Mouse (Mus musculus) gonadal fat pad, adult 2 months (tissue): ENCODE data around the gene Dnajb14. TPM values are rescaled to one million over a fixed set of nuclear protein-coding genes. Genes with fewer than 3 reads are reported as not detected.
A peak's percentile ranks its signal among the peaks of the same experiment; 100 is the strongest.
"Not testable (repeated sequence)": the region's sequence is repeated elsewhere in the genome, so short reads cannot be mapped to it uniquely, and the experiment has no call there.

ENCODE experiments used
- DNase-seq: peaks from one replicate; pipeline ENCODE4 v3.0.0-alpha.2; 2012; ENCODE audit warnings: low read depth
- polyA plus RNA-seq: library from polyadenylated mRNA; depleted of rRNA; stranded (reverse); fragments of >200 nt; gene quantifications from 2 replicates; pipeline ENCODE4 v1.2.3, GENCODE M21; 2012

Dnajb14 gene
- polyA plus RNA-seq, 1 experiment: 7.3 TPM

DNA sequence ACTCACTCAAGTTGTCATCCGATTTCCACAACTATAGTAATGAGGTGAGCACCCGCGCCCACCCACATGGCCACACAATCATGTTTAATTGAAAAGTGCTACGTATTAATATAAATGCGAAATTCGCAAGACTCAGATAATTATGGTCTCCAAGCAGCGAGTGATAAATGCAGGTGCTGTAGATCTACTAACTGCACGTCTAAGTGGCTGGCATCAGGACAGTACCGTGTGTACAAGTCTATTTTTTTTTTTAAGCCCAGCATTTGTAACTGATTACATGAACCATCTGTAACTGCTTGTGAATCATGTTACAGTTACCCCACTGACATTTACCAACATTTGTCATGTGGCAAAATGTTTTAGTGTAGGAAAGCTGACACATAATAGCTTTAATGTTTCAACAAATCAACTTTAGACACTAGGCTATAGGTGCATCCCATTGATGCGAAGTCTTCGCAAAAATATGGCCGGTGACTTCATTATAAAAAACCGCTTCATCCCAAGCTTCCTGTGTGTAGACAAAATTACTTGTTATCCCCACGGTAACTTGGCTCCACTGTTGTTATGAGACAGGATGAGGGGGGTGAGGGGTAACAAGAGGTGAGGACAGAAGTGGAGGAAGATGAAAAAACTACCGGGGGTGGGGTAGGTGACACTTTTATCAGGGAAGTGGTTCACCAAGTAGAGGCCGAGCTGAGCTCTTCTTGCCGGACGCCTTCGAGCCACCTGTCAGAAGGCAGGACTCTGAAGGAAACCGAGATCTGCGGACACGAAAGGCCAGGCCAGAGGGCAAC lies 3.9 kb upstream of the Dnajb14 start:
- no peak for DNase-seq

GRCm38 (mm10) chr3:137864124-137864987 lies 3.1 kb upstream of the Dnajb14 start, which contains the start of gene H2afz:
H2afz (plus strand) TSS chr3:137864487.
- DNase-seq: no peak

- peak; percentile 47 for DNase-seq
These were observed 2.2 kb upstream of the Dnajb14 start for GRCm38 (mm10) chr3:137864988-137865982.

DNA sequence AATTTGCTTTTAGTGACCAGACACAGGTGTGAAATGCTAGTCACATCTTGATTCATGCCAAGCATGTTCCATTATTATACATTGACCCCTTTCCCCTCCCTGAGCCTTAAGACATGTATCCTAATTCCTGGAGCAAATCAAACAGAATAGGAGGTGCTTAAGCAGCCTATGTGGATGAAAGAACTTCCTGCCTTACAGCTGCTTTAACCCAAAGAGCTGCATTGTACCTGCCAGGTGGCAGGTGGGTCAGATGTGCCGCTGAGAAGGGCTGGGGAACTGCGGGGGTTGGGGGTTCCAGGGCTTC lies 390 bp upstream of the Dnajb14 start:
- DNase-seq: no peak

DNA sequence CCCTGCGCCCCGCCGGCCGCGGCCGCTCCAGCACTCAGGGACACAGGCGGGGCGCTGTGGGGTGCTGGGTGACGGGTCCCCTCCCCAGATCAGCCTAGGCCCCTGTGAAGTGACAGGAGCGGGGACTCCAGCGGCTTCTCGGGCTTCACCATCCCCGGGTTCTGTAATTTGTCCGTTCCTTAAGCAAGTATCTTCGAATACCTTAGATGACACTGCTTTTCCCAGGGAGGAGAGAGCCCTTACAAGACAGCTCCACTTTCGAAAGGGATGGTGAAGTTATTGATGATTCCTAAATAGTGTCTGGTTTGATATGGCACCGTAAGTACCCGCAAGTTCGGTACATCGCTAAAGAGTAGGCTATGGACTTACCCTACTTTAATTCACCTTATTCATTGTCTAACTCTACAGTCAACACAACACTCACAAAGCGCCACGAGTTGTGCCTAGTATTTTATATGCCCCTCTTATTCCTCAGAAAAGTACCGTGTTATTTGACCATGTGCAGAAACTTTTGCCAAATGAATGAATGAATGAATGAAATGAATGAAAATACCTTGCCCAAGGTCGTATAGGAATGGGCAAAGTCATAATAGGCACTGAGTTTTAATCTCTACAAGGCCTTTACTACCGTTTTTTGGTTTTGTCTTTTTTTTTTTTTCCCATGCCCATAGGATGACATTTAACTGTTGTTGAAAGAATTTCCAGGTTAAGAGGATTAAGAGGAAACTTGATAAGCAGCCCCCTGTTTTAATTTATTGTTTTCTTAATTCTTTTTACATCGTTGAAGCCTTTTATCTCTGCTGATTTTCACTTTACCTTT lies 829 bp downstream of the Dnajb14 start:
- DNase-seq: no peak

- DNase-seq: no peak
These were observed 1.9 kb downstream of the Dnajb14 start for GRCm38 (mm10) chr3:137869395-137869794.

- no peak for DNase-seq
These were observed 11.8 kb downstream of the Dnajb14 start for GRCm38 (mm10) chr3:137879313-137879712.

DNA sequence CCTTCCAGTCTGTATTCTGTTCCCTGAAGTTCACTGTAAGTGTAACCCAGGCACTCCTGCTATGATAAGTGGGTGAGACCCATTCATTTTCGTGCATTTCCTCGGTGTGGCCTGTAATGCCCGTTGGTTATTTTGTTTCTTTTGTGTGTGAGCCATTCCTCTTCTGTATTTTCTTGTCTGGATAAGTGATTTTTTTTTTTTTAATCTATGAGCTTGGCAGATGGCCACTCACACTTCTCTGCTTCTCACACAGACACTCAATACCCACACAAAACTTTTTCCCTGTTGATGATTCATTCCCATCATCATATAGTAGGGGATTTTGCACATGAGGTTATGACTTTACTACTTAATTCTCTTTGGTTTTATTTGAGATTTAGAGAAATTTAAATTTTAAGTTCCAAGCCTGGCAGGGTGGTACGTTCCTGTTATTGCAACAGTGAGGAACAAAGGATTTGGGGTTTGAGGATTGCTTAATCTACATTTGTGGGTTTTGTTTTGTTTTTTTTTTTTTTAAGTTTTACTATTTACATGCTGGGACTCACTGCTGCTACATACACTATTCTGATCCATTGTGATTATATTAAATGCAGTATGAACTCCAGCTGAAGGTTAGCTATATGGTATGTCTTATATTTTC lies 12.8 kb downstream of the Dnajb14 start:
- DNase-seq: no peak

DNA sequence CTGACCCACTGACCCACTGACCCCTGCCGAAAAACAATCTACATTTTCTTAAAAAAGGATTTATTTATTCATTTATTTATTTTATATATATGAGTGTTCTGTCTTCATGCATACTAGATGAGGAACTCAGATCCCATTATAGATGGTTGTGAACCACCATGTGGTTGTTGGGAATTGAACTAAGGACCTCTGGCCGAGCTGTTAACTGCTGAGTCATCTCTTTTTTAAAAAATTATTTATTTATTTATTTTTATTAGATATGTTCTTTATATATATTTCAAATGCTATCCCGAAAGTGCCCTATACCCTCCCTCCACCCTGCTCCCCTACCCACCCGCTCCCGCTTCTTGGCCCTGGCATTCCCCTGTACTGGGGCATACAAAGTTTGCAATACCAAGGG lies 13.6 kb downstream of the Dnajb14 start:
- DNase-seq: no peak

- no peak for DNase-seq
These were observed 20.5 kb downstream of the Dnajb14 start for GRCm38 (mm10) chr3:137887961-137888360.

GRCm38 (mm10) chr3:137891089-137891488 lies 23.6 kb downstream of the Dnajb14 start:
- DNase-seq: no peak

DNA sequence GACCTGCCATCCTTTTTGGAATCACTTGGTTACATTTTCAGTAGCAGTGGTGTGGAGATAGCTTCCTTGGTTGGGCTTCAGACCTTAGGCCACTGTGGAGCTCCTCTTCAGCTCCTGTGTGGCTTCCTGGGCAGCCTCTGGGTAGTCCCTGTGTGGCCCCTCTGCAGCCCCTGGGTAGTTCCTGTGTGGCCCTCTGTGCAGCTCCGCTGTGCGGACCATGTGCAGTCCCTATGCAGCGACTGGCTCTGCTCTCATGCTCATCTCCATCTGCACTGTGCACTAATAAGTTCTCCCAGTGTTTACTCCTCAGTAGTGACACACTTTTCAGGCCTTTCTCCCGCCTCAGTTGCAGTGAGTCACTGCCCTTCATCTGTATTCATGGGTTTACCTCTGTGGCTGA lies 24.6 kb downstream of the Dnajb14 start:
- no peak for DNase-seq

GRCm38 (mm10) chr3:137893789-137894188 lies 26.3 kb downstream of the Dnajb14 start:
- no peak for DNase-seq

GRCm38 (mm10) chr3:137895196-137895595 lies 27.7 kb downstream of the Dnajb14 start:
- DNase-seq: no peak

GRCm38 (mm10) chr3:137896386-137896785 lies 28.9 kb downstream of the Dnajb14 start:
- DNase-seq: no peak

- no peak for DNase-seq
These were observed 29.4 kb downstream of the Dnajb14 start for GRCm38 (mm10) chr3:137896867-137897266.

GRCm38 (mm10) chr3:137897685-137898084 lies 30.2 kb downstream of the Dnajb14 start:
- no peak for DNase-seq

DNA sequence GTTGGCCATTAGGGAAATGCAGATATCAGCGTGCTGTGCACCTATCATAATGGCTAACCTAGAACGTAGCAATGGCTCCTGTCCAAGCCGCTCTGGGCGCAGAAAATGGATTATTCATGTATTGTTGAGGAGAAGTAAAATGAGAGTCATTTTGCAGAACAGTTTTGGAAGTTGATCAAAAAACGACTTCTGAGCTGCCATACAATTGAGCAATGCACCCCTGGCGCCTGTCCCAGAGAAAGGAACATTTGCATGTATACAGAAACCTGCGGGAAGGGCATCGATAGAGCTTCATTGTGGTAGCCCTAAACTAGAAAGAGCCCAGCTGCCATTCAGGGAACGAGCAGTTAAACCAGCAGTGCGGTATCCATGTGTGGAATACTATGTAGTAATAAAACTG lies 32.7 kb downstream of the Dnajb14 start:
- no peak for DNase-seq

- DNase-seq: no peak
These were observed 45.6 kb downstream of the Dnajb14 start for GRCm38 (mm10) chr3:137913093-137913492.

GRCm38 (mm10) chr3:137914567-137914966 lies 47.1 kb downstream of the Dnajb14 start:
- not testable (repeated sequence) for DNase-seq
